Mouse (Mus musculus) cerebellum, adult 11 months (tissue): Measurements from ENCODE around the gene Lipo4.
A peak's percentile ranks its signal among the peaks of the same experiment; 100 is the strongest.
"Not testable (repeated sequence)": the region's sequence is repeated elsewhere in the genome, so short reads cannot be mapped to it uniquely, and the experiment has no call there.

Experiments
- DNase-seq: peaks from one replicate; pipeline ENCODE4 v3.0.0; 2022

The Lipo4 gene

GRCm38 (mm10) chr19:33517680-33518079 lies at the start of gene Lipo4:
Gene Lipo4, minus strand, starts transcription at chr19:33517780.
- DNase-seq = no peak

GRCm38 (mm10) chr19:33456426-33456825 lies 61.2 kb downstream of the Lipo4 start:
- DNase-seq = not testable (repeated sequence)

GRCm38 (mm10) chr19:33453725-33454124 lies 63.9 kb downstream of the Lipo4 start:
- peak; percentile 9 for DNase-seq
